Mouse (Mus musculus): ENCODE measurements around the gene Trappc3. TPM values are rescaled to one million over a fixed set of nuclear protein-coding genes. Genes with fewer than 3 reads are reported as not detected.

The Trappc3 gene
- polyA plus RNA-seq, 1 experiment from 2014 or later, result 198 TPM

DNA sequence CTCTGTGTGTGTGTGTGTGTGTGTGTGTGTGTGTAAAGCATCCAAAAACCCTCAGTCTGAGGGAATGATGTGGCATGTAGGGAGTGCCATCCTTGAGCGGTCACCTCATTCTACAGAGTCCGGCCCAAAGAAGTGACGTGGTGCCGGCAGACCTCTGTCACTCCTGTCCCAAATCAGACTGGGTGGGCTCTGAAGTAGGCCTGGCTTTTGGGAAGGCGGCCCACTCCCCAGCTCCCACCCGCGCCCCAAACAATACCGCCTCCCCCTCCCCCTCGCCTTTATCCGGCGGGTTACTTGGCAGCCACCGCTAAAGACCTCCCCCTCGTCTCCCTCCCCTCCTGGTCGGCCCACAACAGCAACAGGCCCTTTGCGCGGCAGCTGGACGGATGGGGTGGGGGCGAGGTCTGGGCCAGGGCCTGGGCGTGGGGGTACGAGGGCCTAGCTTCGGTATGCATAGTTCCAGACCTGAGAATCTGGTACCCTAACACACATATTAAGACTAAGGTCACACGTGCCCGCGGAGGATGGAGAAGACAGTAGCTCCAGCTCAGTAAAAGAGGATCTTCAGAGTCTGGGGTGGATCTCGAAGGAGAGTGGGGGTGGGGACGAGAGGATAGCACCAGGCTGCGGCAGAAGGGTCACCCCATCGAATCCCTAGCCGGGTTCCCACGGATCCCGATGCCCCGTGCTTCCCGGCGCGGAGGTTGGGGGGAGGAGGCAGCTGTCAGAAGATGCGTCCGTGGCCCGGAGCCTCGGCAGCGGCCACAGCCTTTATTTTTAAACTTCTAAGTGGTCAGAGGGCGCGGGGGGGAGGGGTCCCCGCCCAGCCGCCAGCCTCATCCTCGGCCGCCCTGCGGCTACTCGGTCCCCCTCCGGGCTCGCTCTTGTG, 6.8 kb upstream of the Trappc3 start:
- Histone ChIP-seq H3K4me3 (ENCODE audit: low read depth, low read length) (peak overlapping the region; percentile 84), H3K4me2 (ENCODE audit: low read length) (peak overlapping the region; percentile 98), H3K27ac (ENCODE audit: low read length) (peak overlapping the region; percentile 95), H3K9ac (ENCODE audit: low read depth, low read length) (peak overlapping the region; percentile 95), H3K9me3 (replicated peaks; ENCODE audit: control insufficient read depth, low read length, poor library complexity, severe bottlenecking) (no peaks in the 10 kb centered on the region), H3K4me1 (ENCODE audit: control insufficient read depth, insufficient read depth, low read length) (peaks cover 55% of the 10 kb centered on the region), H3K27me3 (ENCODE audit: control insufficient read depth, insufficient read depth, low read depth, low read length) (no peaks in the 10 kb centered on the region), H3K36me3 (ENCODE audit: control insufficient read depth, insufficient read depth, low read length) (no peaks in the 10 kb centered on the region)
- ATAC-seq, result peak; percentile 37
- WGBS, result under 1% methylated on average over 48 of the region's 50 CpGs

DNA sequence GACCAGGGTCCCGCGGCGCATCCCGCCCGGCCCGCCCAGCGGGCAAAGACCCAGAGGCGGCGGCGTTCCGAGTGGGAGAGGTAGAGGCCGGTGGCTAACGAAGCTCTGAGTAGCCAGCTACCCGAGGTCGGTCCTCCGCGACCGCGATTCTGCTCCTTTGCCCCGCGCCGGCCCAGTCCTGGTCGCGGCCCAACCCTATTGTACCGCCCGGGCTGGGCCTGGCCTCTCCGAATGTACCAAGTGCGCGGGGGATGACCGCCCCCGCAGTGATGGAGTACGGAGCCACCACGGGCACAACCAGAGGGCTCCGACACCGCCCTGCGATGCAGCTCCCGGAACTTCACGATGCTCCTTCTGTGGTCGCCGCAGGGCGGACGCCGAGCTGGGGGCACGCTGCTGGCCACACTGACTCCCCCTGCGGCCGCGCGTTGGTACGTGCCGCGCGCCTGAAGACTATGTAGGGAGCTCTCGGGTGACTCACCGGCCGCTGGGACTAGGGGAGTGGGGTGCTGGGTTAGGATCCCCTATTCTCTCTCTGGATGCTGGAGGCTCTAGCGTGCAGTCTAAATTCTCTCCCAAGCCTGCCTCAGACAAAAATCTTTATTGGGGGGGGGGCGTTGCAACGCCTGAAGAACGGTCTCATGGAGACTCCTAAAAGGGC, 5.9 kb upstream of the Trappc3 start, which contains the start of gene Map7d1:
Gene Map7d1, minus strand, starts transcription at position 213 of the 661 bp plus-strand sequence.
- Histone ChIP-seq H3K4me3 (ENCODE audit: low read depth, low read length) (peak within 1 kb of the TSS; percentile 84), H3K36me3 (ENCODE audit: control insufficient read depth, insufficient read depth, low read length) (no peaks in the 10 kb centered on the region), H3K4me1 (ENCODE audit: control insufficient read depth, insufficient read depth, low read length) (peaks cover 47% of the 10 kb centered on the region), H3K4me2 (ENCODE audit: low read length) (peak within 1 kb of the TSS; percentile 98), H3K27me3 (ENCODE audit: control insufficient read depth, insufficient read depth, low read depth, low read length) (no peaks in the 10 kb centered on the region), H3K27ac (ENCODE audit: low read length) (peak within 1 kb of the TSS; percentile 95), H3K9me3 (replicated peaks; ENCODE audit: control insufficient read depth, low read length, poor library complexity, severe bottlenecking) (no peaks in the 10 kb centered on the region), H3K9ac (ENCODE audit: low read depth, low read length) (peak within 1 kb of the TSS; percentile 95)
- ATAC-seq, result peak; percentile 82
- WGBS, result under 1% methylated on average over 58 of the region's 59 CpGs

DNA sequence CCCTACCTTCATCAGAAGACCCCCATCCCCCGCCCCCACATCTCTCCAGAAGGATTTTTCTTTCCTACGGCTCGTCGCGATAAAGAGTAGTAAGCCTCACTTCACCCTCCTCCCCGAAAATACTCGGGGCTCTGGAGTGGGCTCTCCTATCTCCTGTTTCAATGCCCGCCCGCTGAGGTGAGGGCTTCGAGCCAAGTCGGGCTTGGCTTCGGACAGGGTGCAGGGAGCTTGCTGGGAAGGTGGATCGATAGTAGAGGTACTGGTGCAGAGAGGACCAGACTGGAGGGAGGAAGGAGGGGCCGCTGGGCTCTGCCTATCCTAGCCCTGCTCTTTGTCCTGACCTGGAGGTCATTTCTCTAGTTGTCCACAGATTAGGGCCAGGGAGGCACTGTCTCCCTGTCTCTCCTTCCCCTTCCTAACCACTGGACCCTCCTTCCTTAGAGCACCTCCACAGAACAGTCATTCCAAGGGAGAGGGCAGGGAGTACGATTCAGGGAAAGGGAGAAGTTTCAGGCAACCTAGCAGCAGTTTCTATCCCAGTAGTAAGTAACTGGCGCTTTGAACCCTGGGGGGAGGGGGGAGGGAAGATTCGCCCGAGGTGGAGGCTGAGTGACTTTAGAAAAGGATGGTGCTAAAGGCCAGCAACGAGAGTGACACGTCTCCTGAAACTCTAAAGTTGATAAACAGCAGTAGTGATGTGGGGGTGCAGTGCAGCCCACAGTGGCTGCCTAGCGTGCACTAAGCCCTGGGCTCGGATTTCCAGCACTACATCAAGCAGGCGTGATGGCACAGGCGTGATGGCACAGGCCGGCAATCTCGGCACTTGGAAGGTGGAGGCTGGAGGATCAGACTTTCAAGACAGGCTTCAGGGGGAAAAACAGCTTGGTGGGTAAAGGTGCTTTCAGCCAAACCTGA, 4.9 kb upstream of the Trappc3 start:
- Histone ChIP-seq H3K4me3 (ENCODE audit: low read depth, low read length) (peak overlapping the region; percentile 84), H3K27me3 (ENCODE audit: control insufficient read depth, insufficient read depth, low read depth, low read length) (no peaks in the 10 kb centered on the region), H3K4me1 (ENCODE audit: control insufficient read depth, insufficient read depth, low read length) (peaks cover 40% of the 10 kb centered on the region), H3K27ac (ENCODE audit: low read length) (peak overlapping the region; percentile 95), H3K36me3 (ENCODE audit: control insufficient read depth, insufficient read depth, low read length) (no peaks in the 10 kb centered on the region), H3K4me2 (ENCODE audit: low read length) (peak overlapping the region; percentile 58), H3K9me3 (replicated peaks; ENCODE audit: control insufficient read depth, low read length, poor library complexity, severe bottlenecking) (no peaks in the 10 kb centered on the region), H3K9ac (ENCODE audit: low read depth, low read length) (peak overlapping the region; percentile 95)
- ATAC-seq, result no peak
- WGBS, result 3% methylated on average over 26 of the region's 26 CpGs

DNA sequence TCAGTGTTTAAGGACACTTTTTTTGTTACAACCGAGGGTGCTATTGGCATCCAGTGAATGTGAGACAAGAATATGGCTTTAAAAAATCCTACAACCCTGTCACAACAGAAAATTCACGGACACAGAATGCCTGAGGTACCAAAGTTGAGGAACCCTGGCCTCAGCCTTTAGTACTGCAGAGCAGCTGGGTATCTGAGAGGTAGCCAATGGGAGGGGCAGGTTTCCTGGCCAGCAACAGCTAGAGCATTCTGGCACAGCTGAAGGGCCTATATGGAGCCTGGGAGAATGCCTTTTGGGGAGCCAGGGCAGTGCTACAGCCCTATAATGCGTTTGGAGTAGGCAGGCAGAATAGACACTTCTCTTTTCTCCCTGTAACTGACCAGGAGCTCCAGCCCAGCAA, 3.1 kb upstream of the Trappc3 start:
- no peaks in the 10 kb centered on the region for H3K9me3 ChIP-seq (replicated peaks; ENCODE audit: control insufficient read depth, low read length, poor library complexity, severe bottlenecking)
- H3K36me3 ChIP-seq (ENCODE audit: control insufficient read depth, insufficient read depth, low read length), result no peaks in the 10 kb centered on the region
- no peak overlapping the region for H3K4me3 ChIP-seq (ENCODE audit: low read depth, low read length)
- 35% methylated on average over 3 of the region's 3 CpGs for WGBS
- ATAC-seq, result no peak
- no peaks in the 10 kb centered on the region for H3K27me3 ChIP-seq (ENCODE audit: control insufficient read depth, insufficient read depth, low read depth, low read length)
- no peak overlapping the region for H3K9ac ChIP-seq (ENCODE audit: low read depth, low read length)
- peaks cover 30% of the 10 kb centered on the region for H3K4me1 ChIP-seq (ENCODE audit: control insufficient read depth, insufficient read depth, low read length)
- H3K27ac ChIP-seq (ENCODE audit: low read length), result no peak overlapping the region; the same call in 1 of the 2 replicates
- H3K4me2 ChIP-seq (ENCODE audit: low read length), result no peak overlapping the region

DNA sequence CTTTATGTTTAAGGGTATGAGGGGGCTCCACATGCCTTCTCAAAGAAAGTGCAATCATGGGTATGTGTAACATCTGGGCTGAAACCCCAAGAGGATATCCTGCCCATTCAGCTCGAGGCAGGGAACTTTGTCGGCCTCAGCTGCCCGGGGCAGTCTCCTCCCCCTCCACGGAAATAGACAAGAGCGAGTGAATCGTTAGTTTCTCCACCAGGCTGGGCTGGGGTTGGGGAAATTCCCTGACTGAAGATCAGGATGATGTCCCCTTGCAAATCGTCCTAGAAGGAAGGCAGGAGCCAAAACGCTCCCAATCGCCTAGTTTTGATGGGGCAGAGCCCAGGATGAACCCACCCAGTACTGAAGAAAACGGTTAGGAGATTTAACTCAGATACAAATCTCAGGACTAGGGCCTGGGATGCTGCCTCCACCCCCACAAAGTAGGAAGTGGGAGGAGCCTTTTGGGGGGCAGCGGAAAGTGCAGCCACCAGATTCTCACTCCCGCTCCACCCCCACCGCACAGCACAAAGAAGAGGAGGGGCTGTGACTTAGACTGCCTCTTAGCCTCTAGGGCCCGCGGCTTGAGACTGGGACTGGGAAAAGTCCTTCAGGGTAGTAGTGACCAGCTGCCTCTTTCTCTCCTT, 2.5 kb upstream of the Trappc3 start:
- Histone ChIP-seq H3K4me1 (ENCODE audit: control insufficient read depth, insufficient read depth, low read length) (peaks cover 25% of the 10 kb centered on the region), H3K4me3 (ENCODE audit: low read depth, low read length) (no peak overlapping the region), H3K36me3 (ENCODE audit: control insufficient read depth, insufficient read depth, low read length) (no peaks in the 10 kb centered on the region), H3K9ac (ENCODE audit: low read depth, low read length) (no peak overlapping the region), H3K27me3 (ENCODE audit: control insufficient read depth, insufficient read depth, low read depth, low read length) (no peaks in the 10 kb centered on the region), H3K27ac (ENCODE audit: low read length) (peak overlapping the region; percentile 44), H3K9me3 (replicated peaks; ENCODE audit: control insufficient read depth, low read length, poor library complexity, severe bottlenecking) (no peaks in the 10 kb centered on the region), H3K4me2 (ENCODE audit: low read length) (no peak overlapping the region)
- WGBS, result 2% methylated on average over 15 of the region's 15 CpGs
- ATAC-seq, result no peak

DNA sequence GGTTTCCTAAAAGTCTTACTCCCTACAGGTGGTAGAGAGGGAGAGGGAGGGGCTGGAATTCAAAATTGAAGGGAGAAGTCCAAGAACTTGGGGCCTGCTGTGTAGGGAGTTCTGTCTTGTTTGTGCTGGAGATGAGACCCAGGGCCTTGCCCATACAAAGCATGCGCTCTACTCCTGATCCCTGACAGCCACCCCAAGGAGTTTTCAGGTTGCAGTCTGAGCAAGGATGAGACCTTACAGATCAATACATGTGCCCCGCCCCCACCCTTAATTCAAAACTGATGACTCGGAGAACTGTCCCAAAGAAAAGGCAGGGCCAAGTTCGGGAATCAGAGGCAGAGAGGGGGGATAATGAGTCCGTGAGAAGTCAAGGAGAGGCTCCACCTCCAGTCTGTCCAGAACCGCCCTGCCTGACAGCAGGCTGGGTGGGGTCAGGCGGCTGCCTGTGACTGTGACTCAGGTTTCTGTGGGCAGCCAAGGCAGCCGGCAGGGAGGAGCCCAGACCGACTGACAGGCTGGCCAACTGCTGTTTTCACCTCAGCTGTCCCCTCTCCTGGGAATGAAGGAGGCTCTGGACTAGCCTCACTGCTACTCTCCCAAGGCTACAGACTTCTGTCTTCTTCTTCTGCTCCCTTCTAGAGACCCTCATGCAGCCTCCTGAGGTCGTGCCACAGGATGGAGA, 1.5 kb upstream of the Trappc3 start:
- Histone ChIP-seq H3K4me2 (ENCODE audit: low read length) (no peak overlapping the region), H3K36me3 (ENCODE audit: control insufficient read depth, insufficient read depth, low read length) (no peaks in the 10 kb centered on the region), H3K27ac (ENCODE audit: low read length) (peak overlapping the region; percentile 47; the same call in 1 of the 2 replicates), H3K4me1 (ENCODE audit: control insufficient read depth, insufficient read depth, low read length) (peaks cover 24% of the 10 kb centered on the region), H3K4me3 (ENCODE audit: low read depth, low read length) (no peak overlapping the region), H3K9me3 (replicated peaks; ENCODE audit: control insufficient read depth, low read length, poor library complexity, severe bottlenecking) (no peaks in the 10 kb centered on the region), H3K9ac (ENCODE audit: low read depth, low read length) (no peak overlapping the region), H3K27me3 (ENCODE audit: control insufficient read depth, insufficient read depth, low read depth, low read length) (no peaks in the 10 kb centered on the region)
- WGBS, result 9% methylated on average over 10 of the region's 10 CpGs
- ATAC-seq, result no peak

DNA sequence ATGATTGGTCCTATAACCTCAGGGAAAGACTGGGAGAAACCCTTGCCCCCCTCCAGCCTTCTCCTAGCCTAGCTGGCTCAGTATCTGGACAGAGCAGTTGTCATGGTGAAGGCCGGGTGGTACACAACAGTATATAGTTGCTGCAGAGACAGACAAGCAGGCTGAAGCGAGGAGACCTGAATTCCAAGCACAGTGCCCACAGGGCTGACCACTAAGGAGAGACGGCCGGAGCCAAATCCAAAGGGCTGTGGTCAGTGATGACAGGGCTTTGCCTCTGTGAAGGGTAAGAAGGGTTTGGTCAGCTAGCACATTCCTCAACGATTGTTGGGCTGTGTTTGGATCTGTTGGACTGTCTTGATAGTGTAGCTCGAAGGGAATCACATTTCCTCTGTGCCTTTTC, 859 bp upstream of the Trappc3 start:
- H3K36me3 ChIP-seq (ENCODE audit: control insufficient read depth, insufficient read depth, low read length), result no peaks in the 10 kb centered on the region
- no peak overlapping the region for H3K9ac ChIP-seq (ENCODE audit: low read depth, low read length)
- H3K27me3 ChIP-seq (ENCODE audit: control insufficient read depth, insufficient read depth, low read depth, low read length), result no peaks in the 10 kb centered on the region
- H3K4me2 ChIP-seq (ENCODE audit: low read length), result no peak overlapping the region
- H3K4me1 ChIP-seq (ENCODE audit: control insufficient read depth, insufficient read depth, low read length), result peaks cover 24% of the 10 kb centered on the region
- no peaks in the 10 kb centered on the region for H3K9me3 ChIP-seq (replicated peaks; ENCODE audit: control insufficient read depth, low read length, poor library complexity, severe bottlenecking)
- H3K27ac ChIP-seq (ENCODE audit: low read length), result no peak overlapping the region
- H3K4me3 ChIP-seq (ENCODE audit: low read depth, low read length), result no peak overlapping the region
- WGBS, result 80% methylated on average over 6 of the region's 6 CpGs
- ATAC-seq, result no peak

DNA sequence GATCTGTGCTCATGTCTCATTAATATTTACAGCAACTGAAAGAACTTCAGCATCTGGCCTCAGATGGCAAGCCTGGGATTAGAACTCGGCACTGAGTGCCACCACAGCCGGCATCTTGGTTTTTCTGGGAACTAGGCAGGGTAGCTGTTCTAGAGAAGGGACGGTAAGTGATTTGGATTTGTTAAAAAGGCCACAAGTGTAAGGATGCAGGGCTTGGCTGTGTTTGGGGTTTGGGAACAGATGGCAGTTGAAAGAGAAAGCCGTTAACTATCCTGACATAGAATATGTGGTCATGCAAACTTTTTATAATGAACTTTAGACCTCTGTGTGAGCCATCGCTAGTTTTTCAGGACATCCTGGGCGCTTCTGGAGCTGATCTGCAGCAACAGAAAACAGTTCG, 450 bp upstream of the Trappc3 start:
- 44% methylated on average over 7 of the region's 7 CpGs for WGBS
- no peak overlapping the region for H3K4me2 ChIP-seq (ENCODE audit: low read length)
- ATAC-seq, result no peak
- H3K27ac ChIP-seq (ENCODE audit: low read length), result no peak overlapping the region
- no peak overlapping the region for H3K9ac ChIP-seq (ENCODE audit: low read depth, low read length)
- H3K4me1 ChIP-seq (ENCODE audit: control insufficient read depth, insufficient read depth, low read length), result peaks cover 28% of the 10 kb centered on the region
- no peaks in the 10 kb centered on the region for H3K36me3 ChIP-seq (ENCODE audit: control insufficient read depth, insufficient read depth, low read length)
- no peaks in the 10 kb centered on the region for H3K9me3 ChIP-seq (replicated peaks; ENCODE audit: control insufficient read depth, low read length, poor library complexity, severe bottlenecking)
- no peak overlapping the region for H3K4me3 ChIP-seq (ENCODE audit: low read depth, low read length)
- no peaks in the 10 kb centered on the region for H3K27me3 ChIP-seq (ENCODE audit: control insufficient read depth, insufficient read depth, low read depth, low read length)
